Mouse (Mus musculus) liver, adult 2 months (tissue): ENCODE measurements around the gene Gdf5. TPM values are rescaled to one million over a fixed set of nuclear protein-coding genes. Genes with fewer than 3 reads are reported as not detected.
A peak's percentile ranks its signal among the peaks of the same experiment; 100 is the strongest.

ENCODE experiments used
- DNase-seq: peaks from one replicate; pipeline ENCODE4 v3.0.0-alpha.2; 2011; ENCODE audit warnings: low read depth, low spot score; ENCODE audit errors: extremely low read depth
- H3K27ac ChIP-seq: fragments of 200-500 bp; replicated peaks from 2 replicates; pipeline ENCODE4 v1.5.1; 2012; ENCODE audit warnings: low read depth, mild to moderate bottlenecking, control low read depth, inconsistent platforms, low read length; ENCODE audit not compliant: insufficient read depth
- H3K27me3 ChIP-seq: fragments of 200-500 bp; 2 replicates; pipeline ENCODE4 v1.6.1; 2012; ENCODE audit warnings: mild to moderate bottlenecking, moderate library complexity, low read length, inconsistent platforms; ENCODE audit not compliant: control insufficient read depth, insufficient read depth
- H3K36me3 ChIP-seq: fragments of 200-500 bp; 2 replicates; pipeline ENCODE4 v1.6.1; 2012; ENCODE audit warnings: low read length, inconsistent platforms; ENCODE audit not compliant: control insufficient read depth, insufficient read depth
- H3K4me1 ChIP-seq: fragments of 200-500 bp; 2 replicates; pipeline ENCODE4 v1.6.1; 2011; ENCODE audit warnings: low read length; ENCODE audit not compliant: control insufficient read depth, insufficient read depth
- H3K4me3 ChIP-seq: fragments of 200-500 bp; 2 replicates; pipeline ENCODE4 v1.5.1; 2011; ENCODE audit warnings: low read depth, mild to moderate bottlenecking, control low read depth, low read length, moderate library complexity; ENCODE audit not compliant: insufficient read depth
- H3K79me2 ChIP-seq: fragments of 200-500 bp; 2 replicates; pipeline ENCODE4 v1.6.1; 2012; ENCODE audit warnings: inconsistent platforms, mild to moderate bottlenecking, low read length, moderate library complexity; ENCODE audit not compliant: control insufficient read depth, insufficient read depth
- H3K9ac ChIP-seq: fragments of 200-500 bp; 2 replicates; pipeline ENCODE4 v1.6.1; 2012; ENCODE audit warnings: low read depth, mild to moderate bottlenecking, control low read depth, inconsistent platforms, low read length
- CTCF ChIP-seq: fragments of 200-500 bp; IDR thresholded peaks from 2 replicates; pipeline ENCODE4 v1.5.1; 2011; ENCODE audit warnings: low read depth, low read length, control low read depth
- POLR2A ChIP-seq: fragments of 200-500 bp; IDR thresholded peaks from 2 replicates; pipeline ENCODE4 v1.6.1; 2011; ENCODE audit warnings: low read length, control low read depth; ENCODE audit not compliant: insufficient read depth; ENCODE audit errors: extremely low read depth
- WGBS: fragments of 180-500 bp; shearing (Covaris S2); methylation state at CpG from one replicate; pipeline ENCODE4 v1.1.7; 2018; 5-methylcytosine and 5-hydroxymethylcytosine counted together
- polyA plus RNA-seq: library from polyadenylated mRNA; depleted of rRNA; stranded (reverse); fragments of >200 nt; gene quantifications from 2 replicates; pipeline ENCODE4 v1.2.3, GENCODE M21; 2012
- total RNA-seq: library from RNA; depleted of rRNA; stranded (reverse); fragments of >200 nt; gene quantifications from 2 replicates; pipeline ENCODE4 v1.2.3, GENCODE M21; 2014

The Gdf5 gene
- total and polyA plus RNA-seq, 2 experiments = not detected

DNA sequence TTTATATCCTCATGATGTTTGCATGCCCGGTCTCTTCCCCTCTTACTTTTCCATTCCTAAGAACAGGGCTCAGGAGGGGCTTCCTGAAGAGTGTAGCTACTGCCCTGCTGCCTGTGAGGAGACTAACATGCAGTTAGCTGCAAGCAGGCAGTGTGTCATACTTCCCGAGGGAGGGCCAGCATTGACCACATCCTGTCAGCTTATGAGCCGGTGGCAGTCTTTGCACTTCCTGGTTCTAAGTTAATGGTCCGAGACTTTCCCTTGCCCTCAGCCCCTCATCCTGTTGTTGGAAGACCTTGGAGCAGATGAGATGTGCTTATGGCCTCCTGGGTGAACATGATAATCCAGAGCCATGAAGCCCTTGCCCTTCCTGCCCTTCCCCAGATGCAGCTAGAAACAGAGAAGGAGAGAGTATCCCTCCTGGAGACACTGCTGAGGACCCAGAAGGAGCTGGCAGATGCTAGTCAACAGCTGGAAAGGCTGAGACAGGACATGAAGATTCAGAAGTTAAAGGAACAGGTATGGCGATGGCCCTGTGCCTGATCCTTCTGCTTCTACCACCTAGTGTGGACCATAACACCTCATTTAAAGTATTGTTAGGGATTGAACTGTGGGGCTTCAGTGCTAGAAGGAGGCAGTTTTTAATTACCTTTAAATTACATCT, 34.3 kb upstream of the Gdf5 start:
- 77% methylated on average over 5 of the region's 5 CpGs for WGBS
- Histone ChIP-seq H3K4me3 (peak overlapping the region; percentile 27; the same call in 1 of the 2 replicates), H3K27ac (no peak overlapping the region), H3K9ac (0 out of 2 replicates have a peak overlapping the region, but pooled peaks have one; percentile 27), H3K4me1 (no peaks in the 10 kb centered on the region), H3K36me3 (peaks cover 44% of the 10 kb centered on the region), H3K27me3 (no peaks in the 10 kb centered on the region), H3K79me2 (no peaks in the 10 kb centered on the region)
- DNase-seq = peak; percentile 22
- no peak for TF ChIP-seq POLR2A
- no peak for TF ChIP-seq CTCF

DNA sequence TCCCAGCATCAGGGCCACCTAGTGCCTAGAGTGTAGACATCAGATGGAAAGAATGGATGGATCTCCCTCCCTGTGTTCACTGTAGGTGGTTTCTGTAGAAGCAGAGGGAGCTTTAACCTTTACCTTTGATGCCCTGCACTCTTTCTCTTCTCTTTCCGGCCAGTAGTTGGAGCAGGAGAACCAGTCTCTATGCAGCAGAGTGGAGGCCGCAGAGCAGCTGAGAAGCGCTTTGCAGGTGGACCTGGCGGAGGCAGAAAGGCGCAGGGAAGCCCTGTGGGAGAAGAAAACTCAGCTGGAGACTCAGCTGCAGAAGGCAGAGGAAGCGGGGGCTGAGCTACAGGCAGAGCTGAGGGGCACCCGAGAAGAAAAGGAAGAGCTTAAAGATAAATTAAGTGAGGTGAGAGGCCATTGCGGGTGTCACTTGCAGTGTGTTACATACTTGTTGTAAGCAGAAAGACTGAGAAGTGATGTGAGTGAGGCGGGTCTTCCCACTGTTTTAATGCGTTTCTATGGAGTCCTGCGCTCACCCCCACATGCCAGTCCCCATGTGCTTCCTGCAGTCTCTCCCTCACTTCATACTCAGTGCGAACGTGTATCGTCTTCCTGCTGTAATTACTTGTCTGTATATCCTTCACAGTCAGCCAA, 29.0 kb upstream of the Gdf5 start:
- Histone ChIP-seq H3K9ac (no peak overlapping the region), H3K36me3 (peaks cover 42% of the 10 kb centered on the region), H3K79me2 (no peaks in the 10 kb centered on the region), H3K27ac (no peak overlapping the region), H3K4me3 (no peak overlapping the region), H3K4me1 (no peaks in the 10 kb centered on the region), H3K27me3 (no peaks in the 10 kb centered on the region)
- TF ChIP-seq POLR2A = no peak
- no peak for TF ChIP-seq CTCF
- 90% methylated on average over 14 of the region's 14 CpGs for WGBS
- DNase-seq = no peak

DNA sequence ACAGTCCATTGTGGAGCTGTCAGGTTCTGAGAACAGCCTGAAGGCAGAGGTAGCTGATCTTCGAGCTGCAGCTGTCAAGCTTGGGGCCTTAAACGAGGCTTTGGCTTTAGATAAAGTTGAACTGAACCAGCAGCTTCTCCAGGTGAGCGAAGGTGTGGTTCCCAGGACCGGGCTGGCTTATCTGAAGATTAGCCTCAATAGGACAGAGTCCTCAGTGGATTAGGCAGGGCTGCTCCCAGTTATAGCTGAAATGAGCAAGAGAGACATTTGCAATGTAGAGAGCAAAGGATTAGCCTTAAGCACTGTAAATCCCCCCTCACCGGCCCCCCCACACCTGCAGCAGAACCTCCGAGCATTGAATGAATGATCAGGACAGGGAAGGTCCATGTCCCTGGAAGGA, 28.2 kb upstream of the Gdf5 start:
- WGBS = 88% methylated on average over 6 of the region's 6 CpGs
- H3K36me3 ChIP-seq = peaks cover 42% of the 10 kb centered on the region

DNA sequence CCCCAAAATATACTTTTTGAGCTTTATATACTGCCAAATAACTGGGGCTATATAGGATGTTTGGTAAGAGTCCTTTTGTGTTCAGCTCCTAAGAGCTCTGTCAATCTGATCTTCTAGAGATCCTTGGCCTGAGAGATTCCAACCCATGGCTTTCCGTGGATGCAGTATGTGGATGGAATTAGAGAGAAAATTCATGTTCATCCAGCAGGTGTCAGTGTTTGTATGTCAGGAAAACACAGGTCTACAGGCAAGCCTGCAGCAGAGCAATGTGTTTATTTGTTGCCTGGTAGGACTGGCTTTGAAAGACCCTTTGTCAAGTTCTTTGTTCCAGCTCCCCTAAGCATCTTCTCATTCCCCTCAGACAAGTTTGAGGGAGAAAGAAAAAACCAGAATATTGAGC, 17.8 kb upstream of the Gdf5 start:
- WGBS = 53% methylated on average over 1 of the region's 1 CpGs
- TF ChIP-seq CTCF = no peak
- TF ChIP-seq POLR2A = no peak
- H3K27ac ChIP-seq = no peak overlapping the region
- no peaks in the 10 kb centered on the region for H3K27me3 ChIP-seq
- no peaks in the 10 kb centered on the region for H3K79me2 ChIP-seq
- no peaks in the 10 kb centered on the region for H3K4me1 ChIP-seq
- DNase-seq = peak; percentile 12
- H3K9ac ChIP-seq = no peak overlapping the region
- peaks cover 13% of the 10 kb centered on the region; the same call in 1 of the 2 replicates for H3K36me3 ChIP-seq
- no peak overlapping the region for H3K4me3 ChIP-seq

More for the DNA sequence above, 28.2 kb upstream of the Gdf5 start:
- H3K27ac ChIP-seq = no peak overlapping the region
- H3K4me1 ChIP-seq = no peaks in the 10 kb centered on the region
- H3K9ac ChIP-seq = no peak overlapping the region
- H3K79me2 ChIP-seq = no peaks in the 10 kb centered on the region
- TF ChIP-seq POLR2A (no peak), CTCF (no peak)
- H3K27me3 ChIP-seq = no peaks in the 10 kb centered on the region
- no peak for DNase-seq
- no peak overlapping the region for H3K4me3 ChIP-seq

DNA sequence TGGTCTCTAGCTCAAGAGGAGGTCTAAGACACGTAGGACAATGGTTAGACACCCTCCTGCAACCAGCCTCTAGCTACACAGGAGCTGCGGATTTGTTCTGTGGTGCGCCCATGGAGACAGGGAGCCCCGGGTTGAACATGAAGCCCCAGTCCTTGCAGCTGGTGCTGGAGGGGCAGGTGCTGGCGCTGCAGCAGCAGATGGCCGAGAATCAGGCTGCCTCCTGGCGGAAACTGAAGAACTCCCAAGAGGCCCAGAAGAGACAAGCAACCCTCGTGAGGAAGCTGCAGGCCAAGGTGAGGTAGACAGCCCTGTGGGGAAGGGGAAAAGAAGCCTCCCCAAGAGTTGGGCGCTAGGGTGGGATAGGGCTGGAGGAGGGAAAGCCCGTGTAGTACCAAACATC, 16.7 kb upstream of the Gdf5 start:
- peaks cover 11% of the 10 kb centered on the region; the same call in 1 of the 2 replicates for H3K36me3 ChIP-seq
- H3K4me1 ChIP-seq = 0 out of 2 replicates have a peak, but pooled peaks cover 3% of the 10 kb centered on the region
- 92% methylated on average over 10 of the region's 10 CpGs for WGBS
- H3K27me3 ChIP-seq = no peaks in the 10 kb centered on the region
- no peak for TF ChIP-seq CTCF
- TF ChIP-seq POLR2A = no peak
- no peak overlapping the region for H3K9ac ChIP-seq
- no peak for DNase-seq
- no peak overlapping the region for H3K27ac ChIP-seq
- H3K79me2 ChIP-seq = no peaks in the 10 kb centered on the region
- H3K4me3 ChIP-seq = no peak overlapping the region

DNA sequence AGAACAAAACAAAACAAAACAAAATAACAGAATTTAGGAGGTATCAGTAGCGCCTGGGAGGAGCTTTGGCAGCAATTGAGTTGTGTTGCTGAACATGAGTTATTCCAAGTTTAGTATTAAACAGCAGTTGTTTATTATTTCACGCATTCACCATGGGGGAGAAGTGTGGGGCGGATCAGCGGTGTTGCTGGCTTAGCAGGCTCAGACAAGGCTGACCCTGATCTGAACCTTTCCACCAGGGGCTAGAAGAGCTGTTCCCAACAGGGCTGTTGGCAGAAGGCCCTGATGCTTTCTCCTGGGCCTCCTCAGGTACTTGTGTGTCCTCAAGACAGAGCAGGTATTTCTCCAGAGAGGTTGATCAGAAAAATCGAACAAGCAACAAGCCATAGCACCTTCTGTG, 14.8 kb upstream of the Gdf5 start:
- 78% methylated on average over 5 of the region's 5 CpGs for WGBS
- Histone ChIP-seq H3K27me3 (no peaks in the 10 kb centered on the region), H3K36me3 (peaks cover 8% of the 10 kb centered on the region; the same call in 1 of the 2 replicates), H3K4me1 (0 out of 2 replicates have a peak, but pooled peaks cover 3% of the 10 kb centered on the region), H3K4me3 (no peak overlapping the region), H3K27ac (no peak overlapping the region), H3K9ac (no peak overlapping the region), H3K79me2 (peaks cover 4% of the 10 kb centered on the region; the same call in 1 of the 2 replicates)
- DNase-seq = no peak
- TF ChIP-seq POLR2A (no peak), CTCF (no peak)
